Mouse (Mus musculus) layer of hippocampus, postnatal 36 days (tissue): ENCODE data around the gene Bcar1. TPM values are rescaled to one million over a fixed set of nuclear protein-coding genes. Genes with fewer than 3 reads are reported as not detected.

ENCODE experiments used
- DNase-seq, 2 experiments: peaks; one replicate each; pipeline ENCODE4 v3.0.0; 2022
- total RNA-seq, 2 experiments: library from RNA; stranded (reverse); gene quantifications; 2 replicates each; pipeline ENCODE4 v1.2.3; 2021

Bcar1 gene
- total RNA-seq, 2 experiments from 2014 or later = 62.2 to 69.7 TPM

DNA sequence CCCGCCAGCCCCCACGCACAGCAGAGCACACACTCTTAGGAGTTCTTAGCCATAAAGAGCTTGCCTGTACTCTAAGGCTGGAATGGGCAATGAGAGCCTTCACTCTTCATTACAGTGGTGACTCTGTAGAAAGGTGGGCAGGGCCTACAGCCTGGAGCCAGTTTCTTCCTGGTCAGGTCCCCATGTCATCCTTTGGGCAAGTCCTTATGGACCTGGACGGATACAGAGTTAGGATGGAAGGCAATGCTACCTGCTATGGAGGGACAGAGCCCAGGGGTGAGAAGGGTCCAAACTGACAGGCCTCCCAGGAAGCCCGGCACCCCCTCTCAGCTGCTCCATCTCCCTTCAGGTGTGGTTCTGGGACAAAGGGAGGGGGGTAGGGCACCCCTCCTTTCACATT lies 7.8 kb downstream of the Bcar1 start:
- peak in 1 of 2 experiments; percentile 3 for DNase-seq

DNA sequence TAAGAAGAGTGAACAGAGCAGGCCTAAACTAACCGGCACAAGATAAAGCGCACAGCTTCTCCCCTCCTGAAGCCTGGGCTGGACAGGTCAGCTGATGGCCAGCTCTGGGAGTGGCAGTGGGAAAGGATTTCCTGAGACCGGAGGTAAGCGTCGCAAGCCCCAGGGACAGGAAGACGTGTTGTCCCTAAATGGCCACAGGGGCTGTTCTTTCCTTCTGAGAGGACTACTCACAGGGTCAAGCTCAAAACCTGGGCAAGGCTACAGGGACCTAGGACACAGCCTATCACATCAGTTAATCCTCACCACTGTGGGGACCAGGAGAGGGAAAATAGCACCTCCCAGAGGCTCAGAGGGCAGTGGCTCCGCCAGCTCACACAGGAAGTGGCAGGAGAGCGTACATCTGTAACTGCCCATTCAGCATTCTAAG lies 8.3 kb downstream of the Bcar1 start:
- no peak for DNase-seq

DNA sequence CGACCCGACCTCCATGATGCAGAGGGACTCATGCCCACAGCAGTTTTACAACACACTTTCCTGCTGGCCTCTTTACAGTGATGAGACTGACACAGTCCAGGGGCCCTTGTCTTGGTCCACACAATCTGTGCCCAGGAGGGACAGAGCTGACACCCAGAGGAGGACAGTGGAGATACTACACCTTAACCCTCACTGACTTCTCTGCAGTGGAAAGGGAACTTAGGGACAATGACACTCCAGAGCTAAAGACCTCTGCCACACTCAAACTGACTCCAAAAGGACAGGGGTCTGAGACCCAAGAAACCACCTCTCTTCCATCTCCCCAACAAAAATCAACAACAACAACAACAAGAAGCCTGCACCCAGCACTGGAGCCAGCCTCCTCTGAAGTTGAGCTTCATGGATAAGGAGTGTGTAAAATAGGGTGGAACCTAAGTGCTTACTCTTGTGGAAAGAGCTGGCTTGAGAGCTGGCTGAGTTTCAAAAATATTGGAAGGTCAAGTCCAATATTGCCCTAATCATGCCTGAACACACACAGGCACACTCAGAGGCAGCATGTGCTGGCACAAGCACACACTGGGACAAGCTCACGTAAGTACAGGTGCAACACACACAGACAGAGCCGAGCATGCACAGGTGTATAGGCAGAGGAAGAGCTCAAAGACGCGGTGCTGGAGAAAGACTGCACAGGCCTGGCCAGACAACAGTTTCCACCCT lies 9.2 kb downstream of the Bcar1 start:
- DNase-seq = no peak

DNA sequence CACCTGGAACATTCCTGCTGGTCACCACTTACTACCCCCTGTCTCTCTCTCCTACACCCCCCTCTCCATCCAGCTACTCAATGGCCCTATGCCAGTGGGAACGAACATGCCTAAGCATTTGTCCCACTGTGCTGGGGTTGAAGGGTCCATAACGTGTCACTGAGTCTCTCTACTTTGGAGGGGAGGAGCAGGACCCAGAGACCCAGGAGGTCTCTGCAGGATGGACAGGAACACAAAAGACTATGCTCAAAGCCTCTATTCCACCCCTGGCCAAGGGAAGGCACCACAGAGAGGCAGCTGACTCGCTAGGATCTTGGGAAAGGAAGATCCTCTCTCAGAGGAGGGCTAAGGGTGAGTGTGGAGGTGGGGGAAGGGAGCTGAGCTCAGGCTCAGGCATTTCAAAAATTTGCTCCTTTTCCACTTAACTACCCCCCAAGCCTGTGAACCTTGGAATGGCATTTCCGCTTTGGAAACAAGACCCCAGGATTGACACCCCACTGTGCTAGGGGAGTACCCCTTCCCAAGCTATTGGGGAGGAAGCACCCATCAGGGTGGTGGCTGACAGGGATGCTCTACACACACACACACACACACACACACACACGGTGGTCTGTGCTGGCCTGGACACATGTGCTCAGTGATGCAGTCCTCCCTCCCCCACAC lies 9.9 kb downstream of the Bcar1 start:
- DNase-seq = no peak

DNA sequence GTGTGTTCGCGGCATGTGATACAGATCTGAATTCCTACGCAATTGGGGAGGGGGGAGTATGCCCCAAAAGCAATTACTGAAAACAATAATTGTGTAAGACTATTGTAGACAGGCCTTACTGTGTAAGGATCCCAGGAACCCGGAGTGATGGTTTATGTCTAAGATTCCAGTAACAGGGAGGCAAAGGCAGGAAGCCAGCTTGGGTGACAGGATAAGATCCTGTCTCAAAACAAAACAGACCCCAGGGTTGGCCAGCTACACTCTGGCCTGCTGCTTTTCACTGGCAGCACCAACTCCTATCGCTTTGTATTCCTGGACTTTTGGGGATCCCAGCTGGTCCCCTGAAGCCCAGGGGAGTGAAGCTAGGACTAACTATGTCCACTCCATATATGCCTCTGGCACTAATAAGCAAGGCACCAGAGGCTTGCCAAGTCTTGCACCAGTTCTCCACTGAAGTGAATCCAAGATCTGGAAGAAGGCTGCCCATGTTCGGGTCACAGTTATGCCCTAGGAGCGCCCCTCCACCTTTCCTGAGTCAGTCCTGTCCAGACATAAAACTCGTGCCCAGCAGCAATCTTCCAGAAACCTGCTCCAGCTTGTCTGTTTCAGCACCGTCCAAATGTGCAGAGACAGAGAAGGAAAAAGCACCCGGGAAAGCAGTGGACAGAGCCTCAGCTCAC lies 11.1 kb downstream of the Bcar1 start:
- DNase-seq = no peak

DNA sequence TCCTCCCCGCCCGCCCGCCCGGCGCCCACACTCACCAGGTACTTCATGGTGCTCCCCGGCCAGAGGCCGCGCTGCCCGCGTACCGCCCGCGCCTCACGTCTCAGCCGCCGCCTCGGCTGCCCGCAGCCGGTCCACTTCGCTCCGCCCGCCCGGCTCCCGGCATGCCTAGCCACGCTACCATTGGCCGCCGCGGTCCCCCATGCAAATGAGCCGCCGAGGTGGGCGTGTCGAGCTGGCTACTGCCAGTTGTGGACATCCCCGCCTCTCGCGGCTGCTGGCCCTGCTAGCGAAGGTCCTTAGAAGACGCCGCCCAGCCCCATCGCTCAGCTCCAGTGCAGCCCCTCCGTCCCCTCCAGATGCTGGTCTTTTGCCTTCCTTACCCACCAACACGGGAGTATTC lies 11.6 kb downstream of the Bcar1 start:
- DNase-seq = peak; percentile 95

DNA sequence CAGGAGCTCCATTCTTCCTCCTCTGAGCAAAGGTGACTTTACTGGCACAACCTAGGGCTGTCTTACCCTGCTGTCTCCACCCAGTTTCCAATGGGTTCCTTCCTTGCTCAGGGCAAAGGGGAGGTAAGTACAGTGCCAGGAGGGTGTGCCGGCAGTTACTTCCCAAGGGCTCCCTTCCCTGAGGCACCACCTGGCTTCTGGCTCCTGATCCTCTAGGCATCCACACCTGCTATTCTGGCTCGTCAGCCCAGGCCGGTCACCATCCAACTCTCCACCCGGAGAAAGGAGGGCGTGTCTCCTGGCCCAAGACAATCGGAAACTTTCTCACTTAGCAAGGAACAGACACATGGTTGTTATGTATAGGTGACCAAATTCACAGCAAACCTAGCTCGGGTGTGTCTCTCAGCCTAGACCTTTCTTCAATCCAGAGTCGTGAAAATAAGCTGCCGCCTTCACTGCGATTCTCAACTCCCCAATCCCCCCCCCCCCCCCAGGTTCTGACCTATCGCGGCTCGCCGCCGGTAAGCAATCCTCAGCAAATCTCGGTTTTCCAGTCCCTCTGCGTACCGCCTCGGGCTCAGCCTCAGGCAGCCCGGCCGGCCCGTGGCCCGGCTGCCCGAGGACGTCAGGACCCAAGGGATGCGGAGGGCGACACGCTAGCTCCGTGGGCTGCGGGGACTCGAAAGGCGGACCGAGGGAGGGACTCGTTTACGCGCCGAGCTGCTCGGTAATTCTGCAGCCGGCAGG lies 12.2 kb downstream of the Bcar1 start:
- no peak for DNase-seq

DNA sequence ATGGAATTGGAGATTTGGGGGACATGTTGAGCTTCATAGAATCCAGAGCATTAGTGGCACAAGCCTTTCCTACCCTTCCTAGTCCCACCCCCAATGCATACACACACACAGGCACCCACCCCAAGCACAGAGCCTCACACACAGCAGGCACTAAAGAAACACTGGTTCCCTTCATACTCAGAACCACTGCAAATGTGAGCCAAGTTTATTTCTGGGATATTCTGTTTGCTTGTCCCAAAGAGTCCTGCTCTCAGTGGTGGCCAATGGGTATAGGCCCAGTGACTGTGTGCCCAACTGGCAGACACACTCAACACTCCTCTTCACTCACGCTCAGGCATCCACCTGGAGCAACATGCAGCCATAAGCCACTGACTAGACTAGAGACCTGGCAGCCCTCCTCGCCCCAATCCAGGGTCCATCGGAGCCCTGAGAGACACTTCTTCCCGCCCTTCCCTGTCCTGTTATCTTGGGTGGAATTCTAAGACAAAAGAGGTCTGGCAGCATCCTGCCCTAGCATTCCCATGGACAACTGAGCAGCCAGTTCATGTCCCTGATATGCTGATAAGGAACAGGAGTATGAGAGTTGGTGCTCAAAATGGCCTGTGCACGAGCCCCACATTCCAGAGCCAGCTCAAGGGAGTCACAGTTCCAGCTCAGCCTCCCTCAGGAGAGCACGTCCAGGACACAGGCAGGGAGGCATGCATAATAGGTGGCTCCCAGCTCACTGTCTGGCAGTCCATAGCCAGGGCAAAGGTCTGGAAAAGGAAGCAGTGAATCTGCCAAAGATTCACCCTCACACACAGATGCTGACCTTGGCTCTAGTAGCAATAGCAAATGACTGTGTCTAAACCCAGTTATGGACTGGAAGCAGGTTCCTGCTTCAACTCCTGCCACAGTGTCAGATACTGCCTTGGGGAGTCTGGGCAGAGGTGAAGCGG lies 14.1 kb downstream of the Bcar1 start:
- no peak for DNase-seq

DNA sequence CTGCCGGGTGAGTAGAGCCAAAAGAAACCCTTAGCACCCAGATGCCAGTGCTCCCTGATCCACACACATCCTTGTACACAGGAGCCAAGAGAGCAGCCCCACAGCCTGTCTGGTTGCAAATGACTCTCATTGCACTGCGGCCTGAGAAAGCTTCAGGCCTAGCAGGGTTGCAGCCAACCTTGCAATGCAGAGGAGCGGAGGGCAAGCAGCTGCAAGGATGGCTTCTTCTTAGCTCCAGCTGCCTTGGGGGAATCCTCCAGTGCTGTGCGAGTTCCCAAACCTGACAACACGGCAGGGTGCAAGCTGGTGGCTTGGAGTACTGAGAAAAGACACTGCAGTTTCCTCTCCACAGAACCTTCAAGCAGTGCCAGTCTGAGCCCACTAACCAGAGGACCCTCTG lies 15.1 kb downstream of the Bcar1 start:
- no peak for DNase-seq

DNA sequence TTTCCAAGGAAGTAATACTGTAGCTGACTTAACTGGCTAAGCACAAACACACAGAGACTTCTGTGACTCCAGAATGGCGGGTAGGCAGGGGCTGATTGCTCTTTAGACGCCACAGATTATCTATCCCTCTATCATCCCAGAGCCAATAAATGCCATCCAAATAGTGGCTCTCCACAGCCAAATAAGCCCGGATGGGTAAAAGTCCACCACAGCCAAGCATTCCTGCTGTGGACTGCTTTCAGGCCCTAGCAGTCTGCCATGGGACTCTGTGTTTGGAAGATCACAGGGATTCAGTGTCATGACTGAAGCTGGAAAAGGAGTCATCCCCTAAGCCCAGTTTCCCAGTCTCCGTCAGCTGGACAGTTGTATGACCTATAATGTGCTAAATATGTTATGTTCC lies 16.1 kb downstream of the Bcar1 start:
- DNase-seq = no peak

DNA sequence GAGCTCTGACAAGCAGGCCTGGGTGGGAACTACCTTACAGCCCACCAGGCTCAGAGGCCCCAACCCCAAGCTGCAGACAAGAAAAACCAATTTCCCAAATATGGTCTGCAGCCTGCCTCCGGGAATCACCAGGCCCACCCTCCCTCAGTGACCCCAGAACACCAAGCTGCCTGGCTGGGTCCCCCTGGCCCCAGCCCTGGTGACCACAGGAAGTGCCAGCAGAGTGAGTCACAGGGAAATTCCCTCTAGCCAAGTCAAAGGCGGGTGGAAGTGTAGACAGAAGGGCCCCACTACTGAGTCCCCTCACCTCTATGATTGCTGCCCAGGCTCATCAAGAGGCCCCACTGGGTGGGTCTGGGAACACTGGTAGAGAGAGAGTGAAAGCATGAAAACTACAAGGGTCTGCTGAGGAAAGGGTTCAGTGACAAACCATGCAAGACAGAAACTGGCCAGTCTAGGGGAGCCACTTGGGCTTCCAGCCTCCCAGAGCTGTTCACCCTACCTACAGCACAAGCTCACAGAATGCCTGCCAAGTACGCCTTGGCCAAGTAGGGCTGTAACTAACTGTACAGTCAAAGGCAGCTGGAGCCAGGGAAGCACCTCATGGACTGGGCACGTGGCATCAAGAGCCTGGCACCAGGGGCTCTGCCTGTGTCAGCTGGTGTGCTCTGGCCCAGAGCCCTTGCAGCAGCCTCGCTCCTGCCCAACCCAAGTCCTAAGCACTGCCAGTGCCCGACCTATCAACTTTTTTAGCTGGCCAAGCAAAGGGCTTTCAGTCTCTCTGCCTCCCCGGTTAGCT lies 17.3 kb downstream of the Bcar1 start:
- DNase-seq = peak; percentile 69 to 79

DNA sequence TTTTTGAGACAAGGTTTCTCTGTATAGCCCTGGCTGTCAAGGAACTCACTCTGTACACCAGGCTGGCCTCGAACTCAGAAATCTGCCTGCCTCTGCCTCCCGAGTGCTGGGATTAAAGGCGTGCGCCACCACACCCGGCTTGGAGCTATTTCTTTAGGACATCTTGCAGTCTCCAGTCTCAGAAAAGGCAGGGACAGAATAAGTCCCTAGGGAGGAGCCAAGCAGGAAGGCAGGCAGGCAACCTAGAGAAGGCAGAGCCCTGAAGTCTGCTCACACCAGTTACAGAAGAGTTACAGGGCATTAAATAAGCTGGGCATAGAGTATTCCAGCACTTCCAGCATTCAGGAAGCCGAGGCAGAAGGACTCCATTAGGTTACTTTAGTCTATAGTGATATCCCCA lies 18.3 kb downstream of the Bcar1 start:
- DNase-seq = no peak

DNA sequence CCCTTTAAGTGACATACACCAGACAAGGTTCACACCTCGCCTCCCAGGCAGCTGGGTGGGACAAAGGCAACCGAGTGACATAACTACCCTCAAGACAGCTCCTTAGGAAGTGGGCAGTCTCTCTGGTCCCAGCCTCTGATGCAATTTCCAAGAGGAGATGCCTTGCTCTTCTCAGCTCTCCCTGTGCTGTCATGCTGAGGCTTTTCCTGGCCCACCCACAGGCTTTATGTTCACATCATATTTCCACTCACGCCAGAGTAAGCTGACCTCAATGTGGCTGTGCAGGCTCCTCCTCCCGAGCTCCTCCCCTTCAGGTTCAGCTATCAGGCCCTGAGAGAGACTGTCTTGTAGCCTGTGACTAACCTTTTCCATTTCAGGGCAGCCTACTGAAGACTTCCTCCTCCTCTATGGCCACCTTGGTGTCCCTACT lies 23.5 kb downstream of the Bcar1 start:
- DNase-seq = no peak

DNA sequence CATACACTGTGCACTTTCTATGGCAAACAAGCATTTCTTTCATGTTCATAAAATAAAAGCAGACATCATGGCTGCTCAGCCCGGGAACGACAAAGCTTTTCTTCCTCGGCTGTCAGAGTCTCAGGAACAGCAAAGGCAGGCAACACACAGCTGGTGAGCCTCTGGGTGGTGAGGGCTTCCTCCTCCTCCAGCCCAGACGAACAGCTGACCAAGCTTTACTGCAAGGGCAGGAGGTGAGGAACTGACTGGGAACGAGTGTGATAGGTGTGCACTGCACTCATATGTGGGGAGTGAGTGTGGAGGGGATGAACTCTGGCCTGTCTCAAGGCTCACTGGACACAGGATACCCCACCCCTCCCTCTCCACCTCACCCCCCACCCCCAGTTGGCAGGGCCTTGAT lies 24.7 kb downstream of the Bcar1 start:
- no peak for DNase-seq

DNA sequence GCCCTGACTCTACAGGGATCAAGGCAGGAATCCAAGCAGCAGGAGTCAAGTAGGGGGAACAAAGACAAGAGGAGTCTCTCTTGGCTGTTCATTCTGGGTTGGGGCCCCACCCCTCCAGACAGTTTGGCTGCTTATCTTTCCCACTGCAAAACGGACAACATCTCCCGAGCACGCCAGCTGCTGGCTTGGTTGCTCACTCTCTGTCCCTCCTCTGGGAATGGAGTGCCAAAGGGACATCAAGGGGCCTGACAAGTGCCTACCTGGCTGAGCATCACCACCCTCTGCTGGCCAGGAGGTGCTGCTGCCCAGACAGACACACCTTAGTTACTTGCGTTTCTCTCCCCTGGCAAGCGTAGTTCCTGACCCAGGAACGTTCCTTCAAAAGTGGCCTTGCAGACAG lies 25.7 kb downstream of the Bcar1 start:
- no peak for DNase-seq

DNA sequence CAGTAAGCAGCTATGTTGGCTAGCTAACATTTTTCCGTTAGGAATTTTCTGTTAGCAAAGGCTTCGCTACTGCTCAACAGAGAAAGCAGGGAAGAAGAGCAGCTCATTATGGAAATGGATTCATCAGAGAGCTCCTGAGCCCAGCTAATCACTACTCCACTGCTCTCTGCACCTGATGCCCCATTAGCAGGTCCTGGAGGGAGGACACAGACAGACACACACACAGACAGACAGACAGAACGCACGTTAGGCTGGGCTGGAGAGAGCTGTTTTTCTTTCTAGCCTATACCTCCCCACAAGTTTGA lies 26.2 kb downstream of the Bcar1 start:
- DNase-seq = no peak

DNA sequence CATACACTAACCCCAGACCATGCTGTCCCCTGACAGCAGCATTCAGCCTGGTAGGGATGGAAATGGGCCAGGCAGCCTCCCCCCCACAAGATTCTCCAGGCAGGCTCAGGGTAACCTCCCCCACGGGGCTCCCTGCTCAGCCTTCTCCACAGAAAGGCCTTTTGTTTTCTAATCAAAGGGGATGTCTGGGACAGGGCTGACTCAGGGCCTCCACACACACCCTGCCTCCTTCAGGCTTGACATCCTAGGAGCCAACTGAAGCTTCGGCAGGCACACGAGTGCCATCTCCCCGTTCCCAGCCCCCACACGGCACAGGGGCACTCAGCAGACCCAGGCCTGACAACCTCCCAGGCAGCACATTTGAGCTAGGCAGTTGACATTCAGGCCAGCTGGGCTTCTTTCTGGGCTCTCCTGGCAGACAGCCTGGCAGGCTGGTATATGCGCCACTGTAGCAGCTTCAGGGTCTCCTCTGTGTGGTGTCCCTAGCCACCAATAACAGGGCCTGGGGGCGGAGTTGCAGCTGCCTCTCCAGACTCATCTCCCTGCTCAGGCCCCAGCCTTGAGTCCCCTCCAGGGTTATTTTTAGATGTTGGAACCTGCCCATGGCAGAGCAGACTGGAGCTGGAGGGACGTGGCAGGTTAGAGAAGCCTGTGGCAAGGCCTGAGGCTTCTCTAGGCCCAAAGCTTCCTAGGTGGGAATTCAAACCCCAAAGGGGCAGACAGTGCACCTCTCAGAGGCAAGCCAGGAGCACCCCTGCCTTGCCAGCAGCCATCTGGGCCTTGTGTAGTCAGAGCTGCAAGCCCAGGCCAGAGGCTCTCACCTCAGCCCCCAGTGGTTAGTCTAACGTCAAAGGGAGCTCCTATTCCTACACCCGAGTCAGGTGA lies 26.8 kb downstream of the Bcar1 start:
- peak; percentile 74 to 81 for DNase-seq

DNA sequence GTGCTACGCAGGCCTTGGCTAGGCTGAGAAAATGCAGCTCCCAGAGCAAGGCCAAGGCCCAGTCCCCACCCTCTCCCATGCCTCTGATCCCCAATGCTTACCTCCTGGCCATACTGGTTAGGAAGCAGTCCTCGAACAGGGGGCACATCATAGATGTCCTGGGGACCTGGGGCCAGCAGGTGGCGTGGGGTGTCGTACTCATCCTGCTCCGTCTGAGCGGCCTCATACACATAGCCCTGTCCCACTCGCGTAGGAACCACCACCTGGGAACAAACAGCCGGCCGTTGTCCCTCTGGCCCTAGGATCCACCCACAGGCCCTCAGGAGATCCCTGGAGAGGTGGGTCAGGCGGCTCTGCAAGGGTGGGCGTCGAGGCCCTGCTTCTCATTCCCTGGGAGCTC lies 28.1 kb downstream of the Bcar1 start:
- DNase-seq = no peak

DNA sequence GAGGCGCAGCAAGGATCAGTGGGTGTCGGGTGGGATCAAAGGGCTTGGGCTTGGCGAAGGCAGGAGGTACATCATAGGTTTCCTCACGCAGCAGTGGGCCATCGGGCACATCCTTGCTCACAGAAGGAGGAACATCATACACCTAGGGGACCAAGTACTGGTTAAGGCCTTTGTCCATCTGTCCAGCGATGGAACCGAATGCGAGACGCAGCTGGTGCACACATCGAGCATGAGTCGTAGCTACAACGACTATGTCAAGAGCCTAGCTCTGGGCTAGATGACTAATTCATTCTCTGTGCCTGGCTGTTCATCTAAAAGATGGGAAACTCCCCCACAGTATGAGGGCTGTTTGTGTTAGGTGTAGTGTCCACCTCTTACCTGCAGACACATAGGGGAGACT lies 29.3 kb downstream of the Bcar1 start:
- no peak for DNase-seq

DNA sequence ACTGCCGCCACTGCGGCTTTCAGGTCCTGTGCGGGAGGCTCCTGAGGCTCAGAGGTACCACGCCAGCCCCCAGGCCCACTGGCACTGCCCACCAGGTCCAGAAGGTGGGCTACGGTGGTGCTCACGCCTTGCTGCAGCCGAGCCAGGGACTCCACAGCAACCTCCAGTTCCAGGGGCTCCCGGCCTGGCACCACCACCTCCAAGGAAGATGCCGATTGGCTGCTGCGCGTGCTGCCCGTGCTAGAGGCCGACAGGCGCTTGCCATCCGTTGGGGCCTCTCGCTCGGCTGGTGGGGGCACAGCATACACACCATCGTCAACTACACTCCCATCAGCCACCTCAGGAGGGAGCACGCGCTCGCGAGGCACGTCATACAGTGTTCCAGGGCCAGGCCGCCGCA lies 29.8 kb downstream of the Bcar1 start:
- DNase-seq = no peak
